Mouse (Mus musculus) cerebellum, postnatal 14 days (tissue): ENCODE measurements around the gene St8sia1.
A peak's percentile ranks its signal among the peaks of the same experiment; 100 is the strongest.

Experiments used
- DNase-seq, 2 experiments: peaks; one replicate each; pipeline ENCODE4 v3.0.0; 2021; ENCODE audit warnings: mixed read lengths in 2 of 2

The St8sia1 gene

DNA sequence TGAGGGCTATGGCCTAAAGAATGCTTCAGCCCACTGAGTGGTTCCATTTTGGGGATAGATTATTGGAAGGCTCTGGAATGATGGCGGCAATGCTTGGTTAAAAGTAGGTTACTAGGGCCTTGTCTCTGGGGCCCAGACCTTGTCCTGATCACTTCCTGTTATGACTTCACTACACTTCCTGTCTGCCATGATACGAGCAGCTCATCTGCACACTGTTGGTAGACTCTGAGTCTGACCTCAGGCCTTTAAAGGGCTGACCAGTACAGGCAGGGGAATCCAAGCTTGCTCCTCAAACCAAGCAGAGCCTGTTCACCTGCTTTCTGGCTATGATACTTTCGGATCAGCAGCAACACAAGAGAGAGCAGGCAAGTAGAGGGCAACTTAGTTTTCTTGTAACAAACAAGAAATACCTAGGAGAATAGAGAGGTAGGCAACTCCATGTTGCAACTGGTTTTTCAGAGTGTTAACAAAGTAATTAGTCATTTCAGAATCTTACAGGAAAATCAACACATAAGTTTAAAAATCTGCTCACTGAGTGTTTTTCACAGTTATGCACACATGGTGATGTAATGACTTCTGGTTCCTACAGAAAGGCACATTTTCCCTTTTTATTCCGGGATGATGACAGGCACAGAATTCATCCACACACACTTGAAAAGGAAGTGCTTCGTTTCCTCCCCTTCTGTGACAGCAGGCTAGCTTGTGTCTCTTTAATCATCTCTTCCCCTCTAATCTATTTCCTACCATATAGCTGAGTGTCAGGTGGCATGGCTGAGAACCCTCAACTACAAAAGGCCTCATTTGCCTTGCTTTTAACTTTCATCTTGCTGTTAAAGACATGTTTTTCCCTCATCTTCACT lies 55.1 kb downstream of the St8sia1 start:
- no peak for DNase-seq

GRCm38 (mm10) chr6:142908412-142908811 lies 55.8 kb downstream of the St8sia1 start:
- no peak for DNase-seq

DNA sequence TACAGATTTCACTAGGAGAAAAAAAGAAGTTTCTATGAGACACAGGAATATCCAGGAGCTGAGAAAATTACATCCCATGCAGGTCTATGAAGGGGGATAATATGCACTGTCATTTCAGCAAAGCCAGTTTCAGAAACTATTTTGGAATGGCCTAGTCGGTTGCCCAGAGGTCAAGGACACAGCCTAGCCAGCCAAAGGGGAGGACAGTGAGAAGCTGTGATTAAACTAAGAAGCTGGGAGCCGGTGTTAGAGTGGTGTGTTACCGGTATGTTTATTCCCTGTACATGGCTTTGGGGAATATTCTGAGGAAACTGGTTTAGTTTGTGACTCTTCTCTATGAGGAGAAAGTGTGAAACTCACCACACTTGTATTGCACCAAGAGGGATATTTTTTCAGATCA lies 68.9 kb downstream of the St8sia1 start:
- DNase-seq = no peak

DNA sequence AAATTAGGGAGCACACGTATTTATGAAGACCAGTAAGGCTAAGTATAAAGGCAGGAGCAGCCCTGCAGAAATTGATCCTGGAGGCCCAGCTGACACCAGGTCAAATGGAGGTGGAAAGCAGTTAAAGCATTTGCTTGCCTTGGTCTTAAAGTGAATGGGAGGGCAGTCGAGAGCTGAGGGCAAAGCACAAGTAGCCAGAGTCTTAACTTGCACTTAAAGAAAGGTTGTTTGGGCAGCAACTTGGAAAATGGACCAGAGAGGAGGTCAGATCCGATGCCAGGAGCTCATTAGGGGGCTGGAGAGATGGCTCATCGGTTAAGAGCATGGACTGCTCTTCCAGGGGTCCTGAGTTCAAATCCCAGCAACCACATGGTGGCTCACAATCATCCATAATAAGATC lies 70.5 kb downstream of the St8sia1 start:
- DNase-seq = no peak

DNA sequence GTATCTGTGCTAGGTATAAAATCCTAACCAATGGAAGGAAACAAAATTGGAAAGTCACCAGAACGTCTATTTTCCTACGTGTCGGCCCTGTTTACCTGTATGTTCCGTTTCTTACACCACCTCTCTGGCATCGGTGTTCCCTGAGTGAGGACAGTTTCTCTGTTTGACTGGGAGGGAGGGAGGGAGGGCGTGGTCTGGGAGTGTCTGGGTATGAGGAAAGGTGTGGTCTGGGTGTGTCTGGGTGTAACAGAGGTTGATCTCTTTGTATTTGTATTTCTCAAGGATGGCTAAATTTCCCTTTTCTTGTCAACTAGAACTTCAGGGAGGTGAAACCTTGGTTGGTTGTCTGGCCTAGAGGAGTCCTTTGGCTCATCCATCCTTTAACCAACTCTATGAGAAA lies 73.9 kb downstream of the St8sia1 start:
- no peak for DNase-seq

- no peak for DNase-seq
Measured at GRCm38 (mm10) chr6:142888970-142889740, 75.1 kb downstream of the St8sia1 start.

DNA sequence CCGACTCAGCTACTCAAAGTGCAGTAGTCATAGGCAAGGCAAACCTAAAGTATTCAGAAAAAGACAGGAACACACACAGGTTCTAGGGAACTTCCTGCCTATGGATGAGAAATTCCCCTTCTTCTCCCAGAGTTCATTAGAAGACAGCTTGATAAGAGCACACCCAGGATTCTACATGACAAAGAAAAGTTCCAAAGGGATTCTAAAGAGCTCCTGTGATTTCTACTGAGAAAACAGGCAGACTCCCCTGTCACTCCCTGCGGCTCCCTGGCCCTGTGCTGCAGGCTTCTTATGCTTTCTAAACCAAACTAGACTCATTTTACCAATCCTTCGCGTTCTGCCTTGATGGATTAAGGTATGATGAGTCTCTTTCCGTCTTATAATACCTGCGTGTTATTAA lies 75.9 kb downstream of the St8sia1 start:
- no peak for DNase-seq

GRCm38 (mm10) chr6:142887375-142887774 lies 76.9 kb downstream of the St8sia1 start:
- DNase-seq = no peak

GRCm38 (mm10) chr6:142885364-142886154 lies 78.7 kb downstream of the St8sia1 start:
- DNase-seq = no peak

GRCm38 (mm10) chr6:142884128-142884527 lies 80.1 kb downstream of the St8sia1 start:
- no peak for DNase-seq

- peak in 1 of 2 experiments; percentile 36 for DNase-seq
Measured at GRCm38 (mm10) chr6:142880849-142881470, 83.3 kb downstream of the St8sia1 start.

DNA sequence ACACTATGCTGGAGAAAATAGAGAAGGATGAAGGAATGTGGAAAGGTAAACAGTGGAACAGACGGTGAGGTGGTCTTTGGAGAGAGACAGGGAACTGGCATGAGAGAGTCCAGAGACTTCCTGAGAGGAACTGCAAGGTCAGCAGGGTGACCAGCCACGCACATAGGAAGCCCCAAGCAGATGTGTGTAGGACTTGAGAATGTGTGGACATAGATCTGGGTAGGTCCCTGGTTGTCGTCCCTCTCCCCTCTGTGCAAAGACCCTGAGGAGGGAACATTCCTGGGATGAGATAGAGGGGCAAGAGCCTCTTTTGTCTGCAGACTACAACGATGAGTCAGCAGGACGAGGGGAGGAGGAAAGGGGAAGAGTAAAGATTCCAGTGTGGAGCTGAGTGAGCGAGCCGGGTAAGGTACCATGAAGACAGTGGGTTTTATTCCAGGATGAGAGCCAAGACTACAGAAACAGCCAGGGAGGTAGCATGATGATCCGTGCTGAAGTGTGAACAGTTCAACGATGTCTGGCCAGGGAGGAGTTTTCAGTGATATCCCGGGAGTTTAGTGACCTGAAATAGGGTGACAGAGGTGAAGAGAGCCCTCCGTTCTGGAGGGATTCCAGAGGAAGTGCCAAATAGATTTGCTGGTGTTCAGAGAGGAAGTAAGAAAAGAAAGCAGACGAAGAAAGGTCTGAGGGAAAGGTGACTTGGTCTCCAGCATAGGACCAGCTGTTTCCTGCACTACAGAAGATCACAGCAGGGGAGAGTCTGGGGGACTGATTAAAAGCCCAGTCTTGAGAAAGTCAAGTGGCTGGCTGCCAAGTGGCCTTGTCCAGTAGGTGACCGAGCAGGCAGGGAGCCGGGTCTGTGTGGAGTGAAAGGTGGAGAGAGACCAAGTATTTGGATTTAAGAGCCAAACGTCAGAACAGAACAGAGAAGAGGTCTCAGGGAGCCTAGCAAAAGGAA lies 85.2 kb downstream of the St8sia1 start:
- peak; percentile 62 to 63 for DNase-seq

DNA sequence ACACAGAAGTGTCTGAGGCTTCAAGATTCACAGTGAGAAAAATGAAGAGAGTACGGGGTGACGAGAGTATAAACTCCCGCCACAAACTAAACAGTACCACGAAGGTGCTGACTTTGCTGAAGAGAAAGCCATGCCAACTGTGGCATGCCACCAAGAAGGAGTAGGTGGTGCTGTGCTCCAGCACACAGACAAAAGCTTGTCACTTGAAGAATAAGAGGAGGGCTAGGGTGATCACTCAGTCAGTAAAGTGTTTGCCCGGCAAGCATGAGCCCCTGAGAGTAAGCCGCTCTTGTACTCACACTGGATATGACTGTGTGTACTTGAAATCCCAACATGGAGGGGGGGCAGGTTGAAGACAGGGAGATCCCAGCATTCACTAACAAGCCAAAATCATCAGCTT lies 87.0 kb downstream of the St8sia1 start:
- DNase-seq = peak; percentile 30 to 37

DNA sequence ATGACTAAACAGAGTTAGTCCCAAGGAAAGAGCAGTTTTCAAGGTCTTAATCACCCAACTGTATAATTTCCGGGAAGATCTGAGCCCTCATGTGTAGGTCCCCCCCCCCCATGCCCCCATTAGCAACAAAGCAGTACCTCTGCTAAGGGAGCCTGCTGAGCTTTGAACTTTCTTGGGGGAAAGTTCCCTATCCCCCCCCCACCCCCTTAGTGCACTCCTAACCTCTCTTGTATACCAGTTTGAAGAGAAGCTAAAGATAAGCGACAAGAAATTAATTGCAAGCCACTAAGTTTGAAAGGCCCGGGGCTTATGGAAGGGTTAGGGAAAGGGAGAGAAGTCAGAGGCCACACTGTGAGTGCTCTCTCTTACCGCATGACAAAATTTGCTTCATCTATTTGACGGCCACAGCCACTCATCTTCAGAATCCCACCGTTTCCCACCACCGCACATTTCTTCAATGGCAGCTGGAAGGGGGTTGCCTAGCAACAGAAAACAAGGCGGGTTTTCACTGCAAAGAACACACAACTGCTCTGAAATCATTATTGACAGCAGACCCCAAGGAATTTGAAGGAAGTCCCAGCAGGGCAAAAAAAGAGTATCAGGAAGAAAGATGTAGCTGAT lies 87.9 kb downstream of the St8sia1 start:
- DNase-seq = no peak

- no peak for DNase-seq
Measured at GRCm38 (mm10) chr6:142873795-142874563, 90.3 kb downstream of the St8sia1 start.

- no peak for DNase-seq
Measured at GRCm38 (mm10) chr6:142869715-142870422, 94.4 kb downstream of the St8sia1 start.

- DNase-seq = peak; percentile 80 to 89
Measured at GRCm38 (mm10) chr6:142867471-142868055, 96.7 kb downstream of the St8sia1 start.

GRCm38 (mm10) chr6:142867023-142867422 lies 97.2 kb downstream of the St8sia1 start:
- DNase-seq = peak in 1 of 2 experiments; percentile 20

GRCm38 (mm10) chr6:142865199-142865598 lies 99.1 kb downstream of the St8sia1 start:
- no peak for DNase-seq
